Mouse (Mus musculus): ENCODE results near the gene Gpa33. TPM values are rescaled to one million over a fixed set of nuclear protein-coding genes. Genes with fewer than 3 reads are reported as not detected.

Gpa33 gene
- polyA plus RNA-seq, 1 experiment from 2014 or later = not detected

DNA sequence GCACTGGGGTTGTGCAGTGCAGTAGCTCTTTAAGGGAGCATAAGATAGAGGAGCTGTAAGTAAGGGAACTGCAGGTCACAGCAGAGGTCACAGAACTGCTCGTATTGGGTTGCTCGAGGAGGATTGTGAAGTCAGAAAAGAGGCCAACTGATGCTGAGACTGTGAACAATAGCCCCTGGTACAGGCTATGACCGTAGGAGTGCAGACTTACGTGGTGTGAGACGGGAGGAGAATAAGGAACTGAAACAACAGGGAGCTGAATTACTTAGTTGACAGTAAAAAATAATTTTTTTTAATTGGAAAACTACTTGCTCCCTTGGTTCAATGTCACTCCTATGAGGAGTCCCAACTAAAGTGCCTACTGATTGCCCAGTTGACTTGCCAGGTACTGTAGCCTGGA, 74.1 kb downstream of the Gpa33 start:
- no peak for ATAC-seq (replicated peaks; ENCODE audit: insufficient number of reproducible peaks, insufficient read depth, low FRiP score, low read depth)
- Histone ChIP-seq H3K4me2 (no peak overlapping the region), H3K9me3 (replicated peaks) (no peaks in the 10 kb centered on the region), H3K36me3 (no peaks in the 10 kb centered on the region), H3K27me3 (no peaks in the 10 kb centered on the region), H3K9ac (no peak overlapping the region), H3K4me1 (replicated peaks) (no peaks in the 10 kb centered on the region), H3K4me3 (no peak overlapping the region), H3K27ac (no peak overlapping the region)
- WGBS = 56% methylated on average over 5 of the region's 5 CpGs

DNA sequence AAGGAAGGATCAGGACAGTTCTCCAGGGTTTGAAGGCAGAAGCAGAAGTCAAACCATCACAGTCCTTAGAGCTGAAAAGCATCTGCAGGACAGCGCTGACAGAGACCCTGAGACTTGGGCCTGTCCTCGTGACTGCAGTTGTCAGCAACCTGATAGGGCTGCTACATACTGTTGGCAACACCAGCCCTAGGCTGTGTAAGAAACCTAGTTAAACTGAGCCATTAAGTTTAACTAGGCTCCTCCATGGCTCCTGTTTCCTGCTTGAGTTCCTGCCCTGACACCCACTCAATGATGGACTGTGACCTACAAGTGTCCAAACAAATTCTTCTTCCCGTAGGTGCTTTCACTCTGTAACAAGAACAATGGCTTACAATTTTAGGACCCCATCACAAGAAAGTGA, 75.1 kb downstream of the Gpa33 start:
- no peak overlapping the region for H3K27ac ChIP-seq
- WGBS = 53% methylated on average over 3 of the region's 3 CpGs
- H3K9me3 ChIP-seq (replicated peaks) = no peaks in the 10 kb centered on the region
- no peaks in the 10 kb centered on the region for H3K36me3 ChIP-seq
- no peaks in the 10 kb centered on the region for H3K4me1 ChIP-seq (replicated peaks)
- H3K4me2 ChIP-seq = no peak overlapping the region
- no peaks in the 10 kb centered on the region for H3K27me3 ChIP-seq
- H3K9ac ChIP-seq = no peak overlapping the region
- ATAC-seq (replicated peaks; ENCODE audit: insufficient number of reproducible peaks, insufficient read depth, low FRiP score, low read depth) = no peak
- no peak overlapping the region for H3K4me3 ChIP-seq

DNA sequence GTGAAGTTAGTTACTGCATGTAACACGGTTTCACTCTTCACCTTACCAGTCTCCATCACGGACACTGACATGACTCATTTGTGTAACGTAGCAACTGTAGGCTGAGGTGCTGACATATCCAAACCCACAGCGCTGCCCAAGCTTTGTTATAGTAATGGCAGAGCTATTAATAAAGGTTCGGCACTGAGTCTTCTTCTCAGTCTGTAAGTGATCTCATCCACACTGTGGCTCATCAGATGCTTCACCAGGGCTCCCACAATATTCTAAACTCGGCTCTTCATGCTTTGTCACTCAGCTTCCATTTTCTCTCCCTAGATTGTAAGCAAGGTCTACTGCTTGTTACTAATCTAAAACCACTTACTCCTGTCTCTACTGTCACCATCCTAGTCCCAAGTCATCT, 79.3 kb downstream of the Gpa33 start:
- no peaks in the 10 kb centered on the region for H3K36me3 ChIP-seq
- H3K9me3 ChIP-seq (replicated peaks) = no peaks in the 10 kb centered on the region
- no peak overlapping the region for H3K27ac ChIP-seq
- no peaks in the 10 kb centered on the region for H3K4me1 ChIP-seq (replicated peaks)
- no peak overlapping the region for H3K4me3 ChIP-seq
- H3K9ac ChIP-seq = no peak overlapping the region
- no peaks in the 10 kb centered on the region for H3K27me3 ChIP-seq
- 53% methylated on average over 6 of the region's 6 CpGs for WGBS
- no peak overlapping the region for H3K4me2 ChIP-seq
- no peak for ATAC-seq (replicated peaks; ENCODE audit: insufficient number of reproducible peaks, insufficient read depth, low FRiP score, low read depth)

DNA sequence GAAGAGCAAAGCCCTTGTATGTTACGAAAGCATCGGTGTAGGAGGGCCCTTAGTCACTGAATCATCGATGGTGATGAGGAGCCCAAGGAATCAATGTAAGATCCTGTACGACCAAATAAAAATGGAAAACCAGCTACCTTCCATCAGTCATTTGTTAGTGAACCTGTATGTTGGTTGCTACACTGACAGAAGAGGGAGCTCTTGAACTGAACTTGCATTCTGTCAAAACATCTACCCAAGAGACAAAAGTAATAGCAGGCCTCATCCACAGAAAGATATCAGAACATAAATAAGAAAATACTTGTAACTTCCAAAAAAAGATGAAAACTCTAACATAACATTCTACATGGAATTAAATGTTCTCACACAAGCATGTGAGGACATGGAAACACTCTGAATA, 84.1 kb downstream of the Gpa33 start:
- Histone ChIP-seq H3K4me3 (no peak overlapping the region), H3K36me3 (no peaks in the 10 kb centered on the region), H3K4me2 (no peak overlapping the region), H3K9ac (no peak overlapping the region), H3K9me3 (replicated peaks) (no peaks in the 10 kb centered on the region), H3K27ac (no peak overlapping the region), H3K27me3 (no peaks in the 10 kb centered on the region), H3K4me1 (replicated peaks) (no peaks in the 10 kb centered on the region)
- ATAC-seq (replicated peaks; ENCODE audit: insufficient number of reproducible peaks, insufficient read depth, low FRiP score, low read depth) = no peak
- WGBS = 78% methylated on average over 4 of the region's 4 CpGs

Other genes starting within 250 kb of the Gpa33 start
- gene Pou2f1, start 127.6 kb upstream of the Gpa33 start, polyA plus RNA-seq (2015; fragmentation: Nextera tagmentation; extraction: Ambion mirVana) = 8.4 and 11.4 TPM in 2 replicates
- 40.2 and 44.9 TPM in 2 replicates for gene Dusp27, start 2.3 kb upstream of the Gpa33 start, polyA plus RNA-seq (2015; fragmentation: Nextera tagmentation; extraction: Ambion mirVana)
- 0.11 and 0.18 TPM in 2 replicates for gene Mael, start 108.5 kb downstream of the Gpa33 start, polyA plus RNA-seq (2015; fragmentation: Nextera tagmentation; extraction: Ambion mirVana)
- 0.92 and 1.2 TPM in 2 replicates for gene Ildr2, start 123.9 kb downstream of the Gpa33 start, polyA plus RNA-seq (2015; fragmentation: Nextera tagmentation; extraction: Ambion mirVana)
- gene Tada1, start 248.9 kb downstream of the Gpa33 start, polyA plus RNA-seq (2015; fragmentation: Nextera tagmentation; extraction: Ambion mirVana) = 27.5 and 34.6 TPM in 2 replicates